Mouse (Mus musculus) bone marrow, adult 2 months (tissue): ENCODE results near the gene Larp1.

ENCODE experiments used
- CTCF ChIP-seq: fragments of 200-500 bp; IDR thresholded peaks from 2 replicates; pipeline ENCODE4 v1.5.1; 2011; ENCODE audit warnings: low read length, control low read depth; ENCODE audit not compliant: control insufficient read depth, insufficient read depth
- POLR2A ChIP-seq: fragments of 200-500 bp; IDR thresholded peaks from 2 replicates; pipeline ENCODE4 v1.6.1; 2011; ENCODE audit warnings: low read depth, mild to moderate bottlenecking, control low read depth, low read length, borderline replicate concordance; ENCODE audit not compliant: control insufficient read depth

GRCm38 (mm10) chr11:58017422-58017821 is 8.6 kb downstream of the Larp1 start:
- TF ChIP-seq POLR2A (no peak), CTCF (no peak)
